Mouse (Mus musculus): ENCODE data around the gene Trpm6. TPM values are rescaled to one million over a fixed set of nuclear protein-coding genes. Genes with fewer than 3 reads are reported as not detected.

Gene Trpm6
- polyA plus RNA-seq, 1 experiment from 2014 or later = 0.23 TPM

DNA sequence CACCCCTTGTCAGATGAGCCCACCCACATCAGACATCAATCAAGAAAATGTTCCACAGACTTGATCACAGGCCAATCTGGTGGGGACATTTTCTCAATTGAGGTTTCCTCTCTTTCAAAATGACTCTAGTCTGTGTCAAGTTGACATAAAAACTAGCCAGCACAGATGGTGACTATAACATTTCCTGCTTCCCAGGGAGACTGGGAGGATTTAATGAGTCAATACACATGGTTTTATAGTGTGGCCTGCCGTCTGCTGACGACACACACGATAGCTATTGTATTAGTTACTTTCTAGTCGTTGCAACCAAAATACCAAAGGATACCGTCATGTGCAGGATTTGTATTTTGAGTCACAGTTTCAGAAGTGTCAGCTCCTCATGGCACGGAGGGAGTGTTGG lies 191.6 kb downstream of the Trpm6 start:
- Histone ChIP-seq H3K4me1 (ENCODE audit: control insufficient read depth, insufficient read depth, low read length) (no peaks in the 10 kb centered on the region), H3K9ac (replicated peaks; ENCODE audit: low read depth, low read length) (no peak overlapping the region), H3K27me3 (ENCODE audit: control insufficient read depth, insufficient read depth, low read length) (no peaks in the 10 kb centered on the region), H3K9me3 (ENCODE audit: control insufficient read depth, low read depth, low read length) (no peaks in the 10 kb centered on the region), H3K27ac (ENCODE audit: low read length) (no peak overlapping the region), H3K36me3 (ENCODE audit: control insufficient read depth, insufficient read depth, low read length) (no peaks in the 10 kb centered on the region), H3K4me2 (replicated peaks; ENCODE audit: low read depth, low read length) (no peak overlapping the region), H3K4me3 (ENCODE audit: low read depth, low read length) (no peak overlapping the region)
- no peak for ATAC-seq (ENCODE audit: insufficient number of reproducible peaks, insufficient read depth, low FRiP score, low read depth)
- 89% methylated on average over 6 of the region's 6 CpGs for WGBS

Other genes starting within 250 kb of the Trpm6 start
- 70.4 and 71.3 TPM in 2 replicates for gene Ostf1, start 118.2 kb upstream of the Trpm6 start, polyA plus RNA-seq (2014; fragmentation: Nextera tagmentation; extraction: Ambion mirVana)
- gene Nmrk1, start 118.0 kb upstream of the Trpm6 start, polyA plus RNA-seq (2014; fragmentation: Nextera tagmentation; extraction: Ambion mirVana) = 13.9 and 14.8 TPM in 2 replicates
- 31.0 and 33.4 TPM in 2 replicates for gene Carnmt1, start 79.2 kb upstream of the Trpm6 start, polyA plus RNA-seq (2014; fragmentation: Nextera tagmentation; extraction: Ambion mirVana)
- gene D030056L22Rik, start 36.8 kb upstream of the Trpm6 start, polyA plus RNA-seq (2014; fragmentation: Nextera tagmentation; extraction: Ambion mirVana) = 30.9 and 31.1 TPM in 2 replicates